Mouse (Mus musculus) lung, postnatal 0 days (tissue): ENCODE measurements around the gene St3gal6. TPM values are rescaled to one million over a fixed set of nuclear protein-coding genes. Genes with fewer than 3 reads are reported as not detected.
"Not testable (repeated sequence)": the region's sequence is repeated elsewhere in the genome, so short reads cannot be mapped to it uniquely, and the experiment has no call there.

Experiments
- ATAC-seq: fragments of 200-750 bp; cut with Nextera tagmentation; 2 replicates; pipeline ENCODE4 v1.8.0; 2017; ENCODE audit warnings: moderate library complexity
- DNase-seq: peaks from one replicate; pipeline ENCODE4 v3.0.0-alpha.2; 2016; ENCODE audit warnings: low spot score
- H3K27ac ChIP-seq: fragments of 300-500 bp; sonication (generic); 2 replicates; pipeline ENCODE4 v1.5.1; 2014; ENCODE audit warnings: antibody characterized with exemption, mild to moderate bottlenecking, low read length, mixed read lengths
- H3K27me3 ChIP-seq: fragments of 300-500 bp; sonication (generic); replicated peaks from 2 replicates; pipeline ENCODE4 v1.6.1; 2014; ENCODE audit warnings: low read length, mixed read lengths; ENCODE audit not compliant: insufficient read depth
- H3K36me3 ChIP-seq: fragments of 300-500 bp; sonication (generic); 2 replicates; pipeline ENCODE4 v1.6.1; 2014; ENCODE audit warnings: low read length, mixed read lengths; ENCODE audit not compliant: insufficient read depth
- H3K4me1 ChIP-seq: fragments of 300-500 bp; sonication (generic); 2 replicates; pipeline ENCODE4 v1.6.1; 2014; ENCODE audit warnings: antibody characterized with exemption, low read depth, low read length, mixed read lengths; ENCODE audit not compliant: insufficient read depth
- H3K4me2 ChIP-seq: fragments of 300-500 bp; sonication (generic); replicated peaks from 2 replicates; pipeline ENCODE4 v1.6.1; 2014; ENCODE audit warnings: low read depth, mild to moderate bottlenecking, low read length, moderate library complexity, mixed read lengths
- H3K4me3 ChIP-seq: fragments of 300-500 bp; sonication (generic); 2 replicates; pipeline ENCODE4 v1.5.1; 2014; ENCODE audit warnings: low read depth, low read length
- H3K9ac ChIP-seq: fragments of 300-500 bp; sonication (generic); replicated peaks from 2 replicates; pipeline ENCODE4 v1.6.1; 2014; ENCODE audit warnings: low read depth, mild to moderate bottlenecking
- H3K9me3 ChIP-seq: fragments of 300-500 bp; sonication (generic); 2 replicates; pipeline ENCODE4 v1.6.1; 2016; ENCODE audit warnings: low read length, mixed read lengths
- CTCF ChIP-seq: IDR thresholded peaks from 2 replicates; pipeline ENCODE4 v1.5.1; 2016; ENCODE audit warnings: antibody characterized with exemption, mild to moderate bottlenecking
- EP300 ChIP-seq: IDR thresholded peaks from 2 replicates; pipeline ENCODE4 v1.6.1; 2016; ENCODE audit warnings: antibody characterized with exemption, mild to moderate bottlenecking, control low read depth
- WGBS: fragments of 180-500 bp; shearing (Covaris S2); extraction: QIAGEN DNeasy Blood & Tissue Kit; methylation state at CpG from one replicate; pipeline ENCODE4 v1.1.7; 2014; 5-methylcytosine and 5-hydroxymethylcytosine counted together
- polyA plus RNA-seq: library from polyadenylated mRNA; unstranded; fragments of >200 nt; fragmentation: Nextera tagmentation; extraction: Ambion mirVana; gene quantifications from 2 replicates; pipeline ENCODE4 v1.2.1, GENCODE M21; 2015

The St3gal6 gene
- polyA plus RNA-seq, 1 experiment from 2014 or later = 56.0 TPM

DNA sequence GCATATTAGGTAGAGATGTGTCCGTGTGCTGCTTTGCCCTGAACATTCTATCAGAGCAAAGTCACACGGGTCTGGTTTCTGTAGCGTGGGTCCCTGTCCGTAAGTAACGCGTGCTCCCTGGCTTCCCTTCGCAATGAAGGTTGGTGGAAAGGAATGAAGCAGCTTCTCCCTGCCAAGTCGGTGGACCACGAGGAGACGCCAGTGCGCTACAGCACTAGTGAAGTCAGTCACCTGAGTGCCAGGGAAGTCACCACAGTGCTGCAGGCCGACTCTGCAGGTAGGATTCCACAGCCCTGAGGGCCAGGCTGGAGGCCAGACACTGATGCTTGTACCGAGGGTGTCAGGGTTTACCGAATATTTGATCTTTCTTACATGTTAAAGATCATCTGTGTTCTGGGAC, 60.0 kb downstream of the St3gal6 start:
- no peak for TF ChIP-seq EP300
- no peak for TF ChIP-seq CTCF
- Histone ChIP-seq H3K9ac (no peak overlapping the region), H3K4me3 (no peak overlapping the region), H3K27ac (no peak overlapping the region), H3K4me2 (no peak overlapping the region), H3K27me3 (no peaks in the 10 kb centered on the region), H3K9me3 (no peaks in the 10 kb centered on the region), H3K36me3 (no peaks in the 10 kb centered on the region; the same call in 1 of the 2 replicates), H3K4me1 (no peaks in the 10 kb centered on the region)
- 90% methylated on average over 14 of the region's 14 CpGs for WGBS
- no peak for ATAC-seq
- DNase-seq = no peak

DNA sequence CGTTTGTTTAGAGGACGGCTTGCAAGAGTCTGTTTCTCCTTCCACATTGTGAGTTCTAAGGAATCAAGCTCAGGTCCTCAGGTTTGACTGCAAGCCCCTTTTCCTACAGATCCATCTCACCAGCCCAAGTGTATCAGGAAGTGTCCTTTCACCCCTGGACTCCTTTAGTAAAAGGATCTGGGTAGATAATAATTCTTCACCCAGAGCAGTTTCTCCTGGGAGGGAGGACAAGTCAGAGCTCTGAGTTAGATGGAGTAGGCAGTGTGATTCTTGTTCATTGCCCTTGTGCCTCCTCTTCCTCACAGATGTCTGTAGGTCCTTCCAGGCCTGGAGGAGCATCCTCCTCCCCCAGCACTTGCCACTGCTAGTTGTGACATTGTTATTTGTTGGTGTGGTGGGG, 61.5 kb downstream of the St3gal6 start:
- 91% methylated on average over 2 of the region's 2 CpGs for WGBS

DNA sequence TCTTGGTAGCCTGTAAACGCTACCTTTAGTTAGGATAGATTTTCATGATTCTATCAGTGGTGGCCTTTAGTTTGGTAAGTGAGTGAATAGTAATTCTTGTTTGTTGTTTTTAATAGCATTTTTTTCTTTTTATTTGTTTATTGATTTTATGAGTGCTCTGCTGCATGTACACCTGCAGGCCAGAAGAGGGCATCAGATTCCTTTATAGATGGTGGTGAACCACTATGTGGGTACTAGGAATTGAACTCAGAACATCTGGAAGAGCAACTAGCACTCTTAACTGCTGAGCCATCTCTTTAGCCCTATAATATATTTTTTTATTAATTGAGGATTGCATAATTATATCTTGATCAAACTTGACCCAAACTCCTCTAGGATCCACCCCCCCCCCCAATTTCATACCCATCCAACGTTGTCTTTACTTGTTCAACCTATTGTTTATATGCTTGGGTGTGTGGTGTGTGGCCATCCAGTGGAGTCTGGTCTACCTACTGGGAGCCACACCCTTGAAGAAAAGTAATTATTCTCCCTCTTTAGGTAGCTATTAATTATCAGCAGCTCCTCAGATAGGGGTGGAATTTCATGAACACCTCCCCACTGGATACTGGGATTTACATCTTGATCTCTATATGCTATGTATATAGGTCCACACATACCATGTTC, 62.1 kb downstream of the St3gal6 start:
- Histone ChIP-seq H3K27ac (no peak overlapping the region), H3K9ac (no peak overlapping the region), H3K27me3 (no peaks in the 10 kb centered on the region), H3K4me1 (no peaks in the 10 kb centered on the region), H3K4me3 (no peak overlapping the region), H3K9me3 (no peaks in the 10 kb centered on the region), H3K36me3 (no peaks in the 10 kb centered on the region; the same call in 1 of the 2 replicates), H3K4me2 (no peak overlapping the region)
- no peak for TF ChIP-seq EP300
- TF ChIP-seq CTCF = peak; percentile 65
- DNase-seq (peak; percentile 33), ATAC-seq (no peak)
- WGBS = 80% methylated on average over 2 of the region's 2 CpGs

More for the DNA sequence above, 61.5 kb downstream of the St3gal6 start:
- Histone ChIP-seq H3K36me3 (no peaks in the 10 kb centered on the region; the same call in 1 of the 2 replicates), H3K9ac (no peak overlapping the region), H3K9me3 (no peaks in the 10 kb centered on the region), H3K27me3 (no peaks in the 10 kb centered on the region), H3K4me1 (no peaks in the 10 kb centered on the region), H3K27ac (no peak overlapping the region), H3K4me2 (no peak overlapping the region), H3K4me3 (no peak overlapping the region)
- TF ChIP-seq CTCF = no peak
- TF ChIP-seq EP300 = no peak
- DNase-seq (no peak), ATAC-seq (no peak)

DNA sequence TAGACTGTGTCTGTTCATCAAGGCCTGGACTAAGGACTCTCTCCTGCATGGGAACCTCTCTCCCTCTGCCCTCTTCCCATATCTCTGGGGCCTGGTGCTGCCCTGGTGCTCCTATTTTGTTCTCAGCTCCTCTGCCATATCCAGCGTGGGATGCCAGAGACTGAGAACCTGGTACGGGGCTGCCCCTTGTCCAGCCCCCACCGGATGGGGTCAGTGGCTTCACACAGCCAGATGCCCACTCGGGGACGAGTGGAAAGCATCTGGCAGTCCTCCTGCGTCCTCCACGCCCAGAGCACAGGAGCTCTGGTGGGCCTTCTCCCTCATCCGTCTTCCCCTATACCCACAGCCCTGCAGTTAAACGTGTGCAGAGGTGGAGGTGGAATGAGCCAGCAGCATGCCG, 63.7 kb downstream of the St3gal6 start:
- Histone ChIP-seq H3K36me3 (no peaks in the 10 kb centered on the region; the same call in 1 of the 2 replicates), H3K4me3 (no peak overlapping the region), H3K9ac (no peak overlapping the region), H3K27me3 (no peaks in the 10 kb centered on the region), H3K9me3 (no peaks in the 10 kb centered on the region), H3K4me2 (no peak overlapping the region), H3K27ac (no peak overlapping the region), H3K4me1 (no peaks in the 10 kb centered on the region)
- no peak for ATAC-seq
- no peak for DNase-seq
- TF ChIP-seq CTCF (no peak), EP300 (no peak)
- 83% methylated on average over 10 of the region's 10 CpGs for WGBS

DNA sequence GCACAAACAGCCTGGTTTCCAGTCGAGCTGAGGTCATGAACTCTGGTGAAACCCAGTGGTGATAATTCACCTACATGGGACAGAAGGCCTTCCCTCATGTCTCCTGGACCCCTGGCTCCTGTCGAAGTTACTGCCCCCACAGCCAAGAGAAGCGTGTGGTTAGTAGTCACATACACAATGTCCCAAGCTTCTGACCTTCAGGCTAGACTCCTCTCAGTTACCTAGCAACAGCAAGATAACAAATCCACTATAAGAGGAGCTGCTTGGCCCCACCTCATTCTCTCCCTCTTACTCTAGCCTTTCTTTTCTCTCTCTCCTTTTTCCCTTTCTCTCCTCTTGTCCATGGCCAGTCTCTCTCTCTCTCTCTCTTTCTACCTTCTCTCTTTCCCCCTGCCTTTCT, 64.1 kb downstream of the St3gal6 start:
- H3K9ac ChIP-seq, H3K4me3 ChIP-seq, DNase-seq, H3K4me1 ChIP-seq, H3K27ac ChIP-seq, H3K36me3 ChIP-seq, H3K9me3 ChIP-seq, H3K4me2 ChIP-seq, H3K27me3 ChIP-seq: not testable (repeated sequence)
- ATAC-seq = peak; percentile 35; the same call in 1 of the 2 replicates
- WGBS = 29% methylated on average over 3 of the region's 3 CpGs

- WGBS = 76% methylated on average over 6 of the region's 6 CpGs
- Histone ChIP-seq H3K27ac (no peak overlapping the region), H3K36me3 (no peaks in the 10 kb centered on the region)
These were observed 67.1 kb downstream of the St3gal6 start for GRCm38 (mm10) chr16:58456991-58457390.

More at GRCm38 (mm10) chr16:58456991-58457390, 67.1 kb downstream of the St3gal6 start:
- Histone ChIP-seq H3K4me2 (no peak overlapping the region), H3K9ac (no peak overlapping the region), H3K4me3 (no peak overlapping the region), H3K9me3 (no peaks in the 10 kb centered on the region), H3K4me1 (no peaks in the 10 kb centered on the region), H3K27me3 (no peaks in the 10 kb centered on the region)
- TF ChIP-seq EP300 (no peak), CTCF (no peak)
- ATAC-seq (no peak), DNase-seq (no peak)
